Mouse (Mus musculus) Patski (cell line): Measurements from ENCODE around the gene Shroom2. TPM values are rescaled to one million over a fixed set of nuclear protein-coding genes. Genes with fewer than 3 reads are reported as not detected.

Source experiments
- ATAC-seq: fragments of 100-300 bp; one replicate; pipeline ENCODE4 v1.8.0; 2021
- CTCF ChIA-PET: fragments of 350-600 bp; sonication (Branson Sonifier 250); formaldehyde crosslinking; loops from one replicate; lab custom pipeline; 2022; ENCODE audit warnings: inconsistent platforms; lab: Charles Lee
- POLR2A ChIA-PET: fragments of 350-600 bp; sonication (Branson Sonifier 250); formaldehyde crosslinking; loops from one replicate; lab custom pipeline; 2022; ENCODE audit warnings: antibody characterized with exemption, inconsistent platforms; lab: Charles Lee
- DNase-seq: peaks from one replicate; pipeline ENCODE4 v3.0.0-alpha.2; 2011; ENCODE audit warnings: low read depth, low spot score
- H3K27me3 ChIP-seq: fragments of 371-371 bp; one replicate; pipeline ENCODE4 v1.5.1; 2021
- CTCF ChIP-seq: fragments of 100-300 bp; IDR thresholded peaks from one replicate; pipeline ENCODE4 v1.5.1; 2021
- in situ Hi-C: fragments of 300-500 bp; cut with MboI; formaldehyde crosslinking; loops from 3 replicates; pipeline ENCODE4 v1.11.1; 2018; ENCODE audit warnings: low pct_unique_long_range_greater_than_20kb, mixed read lengths
- polyA plus RNA-seq: library from polyadenylated mRNA; unstranded; gene quantifications from one replicate; pipeline ENCODE4 v1.2.3, GENCODE M21; 2021

Gene Shroom2
- polyA plus RNA-seq, 1 experiment from 2014 or later, result 18.7 TPM

DNA sequence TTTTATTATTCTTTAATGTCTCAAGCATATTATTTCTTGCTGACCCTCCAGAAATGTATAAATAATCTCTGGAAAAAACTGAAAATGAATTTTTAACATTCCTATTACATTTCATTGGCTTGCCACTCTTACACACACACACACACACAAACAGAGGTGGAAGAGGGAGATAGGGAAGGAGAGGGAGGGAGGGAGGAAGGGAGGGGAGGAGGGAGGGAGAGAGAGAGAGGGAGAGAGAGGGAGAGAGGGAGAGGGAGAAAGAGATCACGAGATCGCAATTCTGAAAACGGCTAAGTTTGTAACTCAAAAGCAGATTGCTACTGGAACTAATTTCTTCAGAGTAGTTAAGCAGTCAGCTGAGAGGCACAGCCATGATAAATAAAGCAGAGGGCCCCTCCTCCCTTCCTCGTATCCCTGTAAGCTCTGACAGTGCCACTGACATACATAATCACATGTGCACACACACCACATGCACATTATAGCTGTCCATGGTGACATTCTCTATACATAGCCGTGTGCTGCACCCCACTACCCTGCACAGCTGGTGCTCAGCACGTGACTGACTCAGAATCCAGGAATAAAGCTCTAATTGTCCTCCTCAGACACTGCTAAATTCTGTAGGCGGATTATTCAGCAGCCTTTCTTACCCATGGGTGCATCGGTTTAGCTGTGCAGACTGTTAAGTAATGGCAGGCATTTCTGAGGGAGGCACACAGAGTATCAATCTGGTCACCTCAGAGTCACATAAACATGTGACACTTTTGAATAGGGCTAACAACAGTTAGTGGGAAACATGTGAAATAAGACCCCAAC, 113.3 kb downstream of the Shroom2 start:
- ChIA-PET CTCF (interaction anchor here (0.6 to 1.6 kb wide), 2 partner anchors 35 to 37 kb away, joined by 3 to 4 read pairs; no protein-coding TSS in a partner anchor), POLR2A (no interaction called here)
- DNase-seq (no peak), ATAC-seq (no peak)
- H3K27me3 ChIP-seq, result peaks cover 12% of the 10 kb centered on the region
- in situ Hi-C loops, result no loop called here
- no peak for TF ChIP-seq CTCF

DNA sequence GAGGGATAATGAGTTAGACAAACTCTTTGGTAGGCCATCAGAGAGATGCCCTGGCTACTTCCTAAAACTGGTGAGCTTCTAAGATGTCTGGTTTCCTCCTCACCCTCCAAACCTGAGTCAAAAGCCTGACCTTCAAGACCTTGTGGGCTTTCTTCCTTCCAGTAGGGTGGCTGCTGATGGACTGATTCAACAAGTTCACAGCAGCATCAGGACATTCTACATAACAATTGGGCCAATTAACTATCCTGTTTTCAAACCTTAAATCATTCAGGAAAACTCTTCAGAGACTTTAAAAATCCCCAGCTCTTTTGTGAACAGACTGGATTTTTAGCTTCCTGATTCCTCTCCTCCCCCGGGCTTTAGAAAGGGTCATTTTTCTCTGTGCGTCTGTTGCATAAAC, 116.6 kb downstream of the Shroom2 start:
- H3K27me3 ChIP-seq, result peaks cover 24% of the 10 kb centered on the region
- no peak for TF ChIP-seq CTCF
- DNase-seq (no peak), ATAC-seq (no peak)
- ChIA-PET POLR2A (no interaction called here), CTCF (interaction anchor here (1.7 kb wide), 1 partner anchor 9 kb away, joined by 4 read pairs; no protein-coding TSS in a partner anchor)
- in situ Hi-C loops, result no loop called here

DNA sequence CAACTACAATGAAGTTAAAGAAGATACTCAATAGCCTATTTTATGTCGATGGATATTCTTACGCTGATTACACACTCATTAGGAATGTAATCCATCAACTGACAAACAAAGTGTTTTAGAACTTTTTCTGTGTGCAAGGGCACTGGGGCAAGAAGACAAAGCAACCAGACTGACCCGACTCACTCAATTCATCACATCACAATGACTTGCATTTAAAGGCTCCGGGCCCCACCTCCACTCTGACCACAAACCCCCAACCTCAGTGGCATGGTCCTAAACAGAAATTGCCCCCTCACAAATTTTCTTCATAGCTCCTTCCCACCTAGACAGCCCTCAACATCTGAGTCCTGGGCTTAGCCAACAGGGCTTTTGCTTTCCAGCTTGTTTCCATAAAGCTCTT, 124.4 kb downstream of the Shroom2 start:
- H3K27me3 ChIP-seq, result peaks cover 21% of the 10 kb centered on the region
- ChIA-PET POLR2A (no interaction called here), CTCF (interaction anchor here (2.4 kb wide), 1 partner anchor 10 kb away, joined by 6 read pairs; no protein-coding TSS in a partner anchor)
- in situ Hi-C loops, result no loop called here
- ATAC-seq (no peak), DNase-seq (no peak)
- no peak for TF ChIP-seq CTCF

DNA sequence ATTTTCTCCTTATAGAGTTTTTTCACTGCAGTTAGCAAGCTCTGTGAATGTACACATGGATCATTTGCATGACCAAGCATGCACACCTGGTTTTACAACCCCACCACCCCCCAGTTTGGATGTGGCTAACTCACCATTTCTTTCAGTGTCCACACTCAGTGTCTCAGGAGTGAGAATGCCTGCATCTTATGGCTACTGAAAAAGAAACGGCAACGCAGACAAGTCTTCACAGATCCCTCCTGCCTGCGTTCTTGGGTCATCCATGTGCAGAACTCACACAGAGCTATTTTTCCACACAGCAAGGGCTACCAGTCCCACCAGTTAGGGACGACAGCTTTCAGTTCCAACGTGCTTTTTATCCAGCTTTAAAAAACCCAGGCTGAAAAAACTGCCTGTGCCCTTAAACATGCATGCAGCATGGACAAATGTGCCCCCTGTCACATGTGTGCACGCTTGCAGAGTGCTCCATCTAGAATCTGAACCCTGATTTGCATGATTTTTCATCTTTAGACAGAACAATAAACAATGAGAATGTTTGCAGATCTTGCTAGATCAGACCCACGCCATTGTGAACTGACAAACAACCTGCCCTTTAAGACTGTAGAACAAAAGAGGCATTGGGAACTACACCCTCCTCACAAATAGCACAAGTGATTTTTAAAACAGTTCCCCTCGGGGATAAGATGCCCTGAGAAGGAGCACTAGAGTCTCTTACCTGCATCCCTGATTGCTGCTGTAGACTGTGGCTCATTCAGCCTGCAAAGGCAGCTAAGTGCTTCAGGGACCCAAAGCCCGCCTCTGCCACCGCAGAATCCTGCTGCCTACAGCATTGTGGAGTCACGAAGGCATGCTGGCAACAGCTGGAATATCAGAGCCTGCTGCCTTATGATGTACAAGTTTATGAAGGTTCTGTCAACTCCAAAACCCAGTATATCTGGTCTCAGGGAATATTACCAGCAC, 125.3 kb downstream of the Shroom2 start:
- in situ Hi-C loops, result no loop called here
- TF ChIP-seq CTCF, result no peak
- peaks cover 17% of the 10 kb centered on the region for H3K27me3 ChIP-seq
- ATAC-seq (no peak), DNase-seq (no peak)
- CTCF ChIA-PET, result interaction anchor here (1.2 to 2.4 kb wide), 3 partner anchors 8 to 11 kb away, joined by 3 to 6 read pairs (median 4); no protein-coding TSS in a partner anchor
- POLR2A ChIA-PET, result no interaction called here

DNA sequence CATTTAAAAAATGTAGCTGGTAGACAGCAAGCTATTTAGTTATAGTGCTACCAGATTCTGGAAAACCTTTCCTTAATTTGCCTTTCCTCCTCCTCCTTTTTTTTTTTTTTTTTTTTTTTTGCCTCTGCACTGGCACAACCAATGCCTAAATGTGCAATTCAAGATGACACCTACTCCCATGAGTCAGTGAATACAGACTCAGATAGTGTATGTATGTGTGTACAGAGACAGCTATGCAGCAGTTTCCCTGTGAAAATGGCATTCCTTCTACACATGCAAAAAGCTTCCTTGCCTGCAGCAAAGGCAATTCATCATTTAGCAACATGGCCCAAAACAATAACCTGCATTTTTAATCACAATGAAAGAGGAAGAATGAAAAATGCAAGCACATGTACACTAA, 126.1 kb downstream of the Shroom2 start:
- H3K27me3 ChIP-seq, result peaks cover 10% of the 10 kb centered on the region
- CTCF ChIA-PET, result interaction anchor here (0.8 to 2.4 kb wide), 4 partner anchors 9 to 20 kb away, joined by 3 to 6 read pairs (median 4); no protein-coding TSS in a partner anchor
- POLR2A ChIA-PET, result no interaction called here
- DNase-seq (no peak), ATAC-seq (no peak)
- TF ChIP-seq CTCF, result no peak
- in situ Hi-C loops, result no loop called here

DNA sequence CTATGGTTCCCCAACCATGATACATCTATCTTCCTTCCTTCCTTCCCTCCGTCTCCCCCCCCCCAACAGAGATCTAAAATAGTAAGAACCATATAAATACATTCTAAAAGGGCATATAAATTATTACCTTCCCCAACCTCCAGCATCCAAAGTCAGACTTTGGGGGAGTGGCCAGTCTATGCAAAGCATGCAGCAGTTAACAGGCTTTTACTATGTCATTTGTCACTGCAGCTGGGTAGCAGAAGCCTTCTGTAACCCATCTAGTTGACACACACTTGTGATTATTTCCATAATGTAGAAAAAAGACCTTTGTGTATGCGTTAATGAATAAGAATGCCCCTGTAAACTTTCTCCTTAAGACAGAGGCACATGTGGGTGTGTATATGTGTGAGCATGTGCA, 126.6 kb downstream of the Shroom2 start:
- in situ Hi-C loops, result no loop called here
- ATAC-seq (no peak), DNase-seq (no peak)
- H3K27me3 ChIP-seq, result peaks cover 9% of the 10 kb centered on the region
- POLR2A ChIA-PET, result no interaction called here
- TF ChIP-seq CTCF, result no peak
- CTCF ChIA-PET, result interaction anchor here (0.8 to 1.3 kb wide), 3 partner anchors 9 to 19 kb away, joined by 3 to 4 read pairs (median 3); no protein-coding TSS in a partner anchor

DNA sequence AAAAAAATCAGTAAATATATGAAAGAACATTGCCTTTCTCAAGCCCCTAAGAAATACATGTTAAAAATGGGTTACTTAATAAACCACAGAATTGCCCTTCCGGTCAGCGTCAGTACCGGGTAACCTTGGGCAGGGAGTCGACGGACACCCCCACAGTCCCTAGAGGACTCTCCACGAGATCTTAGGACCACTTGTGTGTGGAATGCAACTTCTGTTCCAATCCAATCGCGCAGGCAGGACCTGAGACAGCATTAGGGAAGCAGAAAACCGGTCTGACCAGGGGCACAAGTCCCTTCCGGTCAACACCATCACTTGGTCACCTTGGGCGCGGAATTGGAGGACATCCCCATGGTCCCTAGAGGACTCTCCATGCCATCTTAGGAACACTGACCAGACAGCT, 133.9 kb downstream of the Shroom2 start:
- ChIA-PET POLR2A (no interaction called here), CTCF (interaction anchor here (1.9 kb wide), 1 partner anchor 11 kb away, joined by 5 read pairs; no protein-coding TSS in a partner anchor)
- H3K27me3 ChIP-seq, result peaks cover 16% of the 10 kb centered on the region
- ATAC-seq, result no peak
- no peak for TF ChIP-seq CTCF
- in situ Hi-C loops, result no loop called here
- no peak for DNase-seq

DNA sequence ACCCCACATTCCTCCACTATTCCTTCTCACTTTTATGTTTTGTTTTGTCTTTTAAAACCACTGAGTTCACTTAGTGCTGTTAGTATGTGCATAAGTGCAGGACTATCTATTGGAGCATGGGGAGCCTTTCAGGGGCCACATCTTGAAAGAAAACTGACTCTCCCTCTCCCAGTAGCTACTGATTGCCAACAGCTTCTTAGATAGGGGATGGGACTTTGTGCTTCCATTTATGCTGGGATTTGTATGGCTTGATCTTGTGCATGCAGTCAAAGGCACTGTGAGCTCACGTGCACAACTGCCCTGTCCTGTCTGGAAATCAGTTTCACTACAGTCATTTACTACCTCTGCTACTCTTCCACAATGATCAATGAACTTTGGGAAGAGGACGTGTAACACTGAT, 147.9 kb downstream of the Shroom2 start:
- in situ Hi-C loops, result no loop called here
- ATAC-seq, result no peak
- ChIA-PET CTCF (interaction anchor here (1.2 to 1.4 kb wide), 3 partner anchors 11 to 35 kb away, joined by 3 to 4 read pairs (median 3); no protein-coding TSS in a partner anchor), POLR2A (no interaction called here)
- no peak for DNase-seq
- TF ChIP-seq CTCF, result no peak
- H3K27me3 ChIP-seq, result peaks cover 16% of the 10 kb centered on the region

DNA sequence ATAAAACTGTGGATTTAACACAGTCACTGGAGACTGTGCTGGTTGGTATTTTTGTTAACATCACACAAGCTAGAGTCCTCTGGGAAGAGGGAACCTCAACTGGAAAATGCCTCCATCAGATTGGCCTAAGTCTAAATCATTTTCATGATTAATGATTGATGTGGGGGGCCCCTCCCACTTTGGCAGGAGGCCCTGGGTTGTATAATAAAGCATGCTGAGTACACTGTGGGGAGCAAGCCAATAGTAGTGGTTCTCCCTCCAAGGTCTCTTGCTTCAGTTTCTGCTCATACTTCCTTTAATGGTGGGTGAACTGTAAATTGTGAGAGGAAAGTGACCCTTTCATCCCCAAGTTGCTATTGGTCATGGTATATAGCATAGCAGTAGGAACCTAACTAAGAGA, 148.3 kb downstream of the Shroom2 start:
- DNase-seq, result no peak
- H3K27me3 ChIP-seq, result peaks cover 11% of the 10 kb centered on the region
- in situ Hi-C loops, result no loop called here
- ChIA-PET POLR2A (no interaction called here), CTCF (interaction anchor here (1.2 to 1.4 kb wide), 2 partner anchors 11 to 36 kb away, joined by 3 read pairs; no protein-coding TSS in a partner anchor)
- TF ChIP-seq CTCF, result no peak
- ATAC-seq, result no peak

DNA sequence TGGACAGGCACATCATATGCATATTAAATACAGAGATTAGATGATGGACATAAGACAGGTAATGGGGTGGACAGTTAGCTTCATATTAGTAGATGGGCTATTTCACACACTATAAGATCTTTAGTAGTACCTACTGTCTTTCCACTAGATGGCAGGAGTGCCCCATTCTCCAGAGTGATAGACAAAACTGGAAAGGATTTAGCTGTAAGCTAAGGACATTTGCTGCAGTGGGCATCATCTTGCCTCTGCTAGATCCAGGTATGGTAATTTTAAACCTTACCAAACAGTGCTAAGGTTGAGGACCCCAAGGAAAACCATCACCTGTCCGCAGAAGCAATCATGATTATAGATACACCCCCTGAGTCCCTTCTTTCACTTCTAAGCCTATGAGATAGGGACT, 150.8 kb downstream of the Shroom2 start:
- no peak for DNase-seq
- CTCF ChIA-PET, result interaction anchor here (1.1 to 1.5 kb wide), 4 partner anchors 9 to 39 kb away, joined by 3 to 6 read pairs (median 4); no protein-coding TSS in a partner anchor
- in situ Hi-C loops, result loop anchor here (5.0 kb wide), 1 partner anchor 199 kb away; no protein-coding TSS in a partner anchor
- POLR2A ChIA-PET, result no interaction called here
- peak; percentile 37 for TF ChIP-seq CTCF
- no peaks in the 10 kb centered on the region for H3K27me3 ChIP-seq
- no peak for ATAC-seq
